Mouse (Mus musculus) layer of hippocampus, adult 2 months (tissue): ENCODE data around the gene Clba1. TPM values are rescaled to one million over a fixed set of nuclear protein-coding genes. Genes with fewer than 3 reads are reported as not detected.

Source experiments
- DNase-seq, 2 experiments: peaks; one replicate each; pipeline ENCODE4 v3.0.0; 2022; ENCODE audit warnings: low spot score in 2 of 2
- H3K27ac ChIP-seq: fragments of 200-600 bp; 2 replicates; pipeline ENCODE4 v1.8.1; 2022
- H3K4me3 ChIP-seq: fragments of 200-600 bp; 2 replicates; pipeline ENCODE4 v1.8.1; 2022; ENCODE audit warnings: mild to moderate bottlenecking
- CTCF ChIP-seq: fragments of 200-600 bp; conservative IDR thresholded peaks from 2 replicates; pipeline ENCODE4 v1.8.1; 2022; ENCODE audit warnings: antibody characterized with exemption, mild to moderate bottlenecking, moderate library complexity
- total RNA-seq, 2 experiments: library from RNA; stranded (reverse); gene quantifications; 2 replicates each; pipeline ENCODE4 v1.2.3; 2021

Clba1 gene
- total RNA-seq, 2 experiments from 2014 or later: 12.8 to 13.2 TPM

- H3K27ac ChIP-seq: no peak overlapping the region
- TF ChIP-seq CTCF: no peak
- H3K4me3 ChIP-seq: no peak overlapping the region
- no peak for DNase-seq
Measured at GRCm38 (mm10) chr12:112798332-112798681, 10.4 kb upstream of the Clba1 start.

GRCm38 (mm10) chr12:112798716-112799115, 10.0 kb upstream of the Clba1 start:
- no peak overlapping the region for H3K4me3 ChIP-seq
- no peak for TF ChIP-seq CTCF
- no peak overlapping the region for H3K27ac ChIP-seq
- no peak for DNase-seq

DNA sequence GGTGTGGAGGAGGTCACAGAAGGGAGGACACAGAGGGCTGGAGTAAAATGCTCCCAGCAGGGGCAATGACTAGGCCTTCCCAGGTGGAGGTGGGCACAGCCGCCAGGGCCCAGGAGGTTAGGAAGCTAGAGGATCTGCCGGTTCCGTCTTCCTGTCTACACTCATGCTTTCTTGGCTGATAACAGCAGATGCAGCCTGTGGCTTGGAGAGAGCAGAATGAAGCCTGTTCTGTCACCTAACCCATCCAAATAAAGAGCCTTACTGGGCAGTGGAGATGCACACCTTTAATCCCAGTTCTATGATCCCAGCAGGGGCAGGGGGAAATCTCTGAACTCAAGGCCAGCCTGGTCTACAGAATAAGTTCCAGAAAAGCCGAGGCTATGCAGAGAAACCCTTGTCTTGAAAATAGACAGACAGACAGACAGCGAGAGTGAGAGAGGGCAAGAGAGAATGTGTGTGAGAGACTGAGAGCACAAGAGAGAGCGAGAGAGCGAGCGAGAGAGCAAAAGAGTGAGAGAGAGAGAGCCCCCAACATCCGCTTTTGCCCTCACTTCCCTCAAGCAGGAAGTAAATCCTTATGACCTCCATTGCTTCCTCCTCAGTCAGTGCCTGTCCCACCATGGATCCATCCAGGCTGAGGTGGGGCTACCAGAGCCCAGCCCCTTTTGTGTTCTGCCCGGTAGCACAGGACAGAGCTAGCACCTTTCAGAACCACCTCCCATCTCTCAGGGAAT, 9.3 kb upstream of the Clba1 start:
- H3K27ac ChIP-seq: no peak overlapping the region
- DNase-seq: no peak
- TF ChIP-seq CTCF: no peak
- no peak overlapping the region for H3K4me3 ChIP-seq

GRCm38 (mm10) chr12:112800476-112800875, 8.3 kb upstream of the Clba1 start:
- TF ChIP-seq CTCF: peak; percentile 94
- DNase-seq: peak; percentile 47 to 71
- Histone ChIP-seq H3K4me3 (no peak overlapping the region), H3K27ac (no peak overlapping the region)

DNA sequence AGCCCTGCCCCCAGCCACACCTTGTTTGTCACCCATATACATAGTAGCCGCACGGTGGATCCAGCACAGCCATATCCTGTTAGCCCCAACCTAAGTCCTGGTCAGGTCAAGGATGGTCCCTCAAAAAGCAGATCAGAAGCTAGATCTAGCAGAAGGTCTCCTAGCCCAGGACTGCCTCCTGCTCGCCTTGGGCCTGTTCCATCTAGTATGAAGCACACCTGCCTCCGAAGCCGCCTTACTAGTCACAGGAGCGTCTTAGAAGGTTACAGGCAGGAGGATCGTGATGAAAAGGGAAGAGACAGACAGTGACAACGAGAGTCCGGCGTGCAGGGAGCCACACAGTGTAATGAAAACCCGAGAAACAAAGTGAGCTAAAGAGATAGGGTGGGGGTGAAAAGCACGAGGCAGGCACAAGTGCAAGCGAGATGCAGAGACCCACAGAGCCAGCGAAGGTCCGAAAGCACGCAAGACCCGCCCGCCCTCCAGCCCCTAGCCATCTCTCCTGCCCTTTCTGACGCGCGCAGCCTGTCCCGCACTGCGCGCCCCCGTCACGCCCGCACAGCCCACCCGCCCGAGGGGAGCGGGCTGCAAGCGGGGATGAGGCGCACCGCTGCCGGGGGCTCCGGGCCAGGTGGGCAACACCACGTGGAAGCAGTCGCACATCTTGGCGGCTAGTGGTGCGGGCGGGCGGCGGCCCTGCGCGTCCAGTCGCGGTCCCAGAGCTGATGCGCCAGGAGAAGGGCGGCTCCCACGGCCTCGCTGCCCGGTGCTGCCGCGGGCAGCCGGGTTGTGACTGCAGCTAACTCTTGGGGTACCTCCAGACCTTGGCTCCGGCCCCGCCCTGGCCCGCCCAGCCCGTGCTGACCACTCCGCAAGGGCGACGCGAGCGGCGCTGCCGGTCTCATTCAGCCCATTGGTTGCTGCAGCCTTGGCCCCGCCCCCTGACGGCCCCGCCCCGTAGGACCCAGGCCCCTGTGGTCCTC, 6.6 kb upstream of the Clba1 start, which contains the start of gene Ahnak2:
Gene Ahnak2, minus strand, starts transcription at position 794 of the 983 bp plus-strand sequence.
- peak within 1 kb of the TSS; percentile 54 for H3K4me3 ChIP-seq
- no peak within 1 kb of the TSS for H3K27ac ChIP-seq
- no peak for DNase-seq
- TF ChIP-seq CTCF: no peak

- Histone ChIP-seq H3K27ac (no peak overlapping the region), H3K4me3 (no peak overlapping the region)
- no peak for DNase-seq
- no peak for TF ChIP-seq CTCF
Measured at GRCm38 (mm10) chr12:112802917-112803316, 5.8 kb upstream of the Clba1 start.

- TF ChIP-seq CTCF: no peak
- Histone ChIP-seq H3K4me3 (no peak overlapping the region), H3K27ac (no peak overlapping the region)
- DNase-seq: no peak
Measured at GRCm38 (mm10) chr12:112804046-112804445, 4.7 kb upstream of the Clba1 start.

- H3K4me3 ChIP-seq: no peak overlapping the region
- TF ChIP-seq CTCF: no peak
- no peak overlapping the region for H3K27ac ChIP-seq
- DNase-seq: no peak
Measured at GRCm38 (mm10) chr12:112806044-112806443, 2.7 kb upstream of the Clba1 start.

GRCm38 (mm10) chr12:112807796-112808195, 941 bp upstream of the Clba1 start:
- Histone ChIP-seq H3K27ac (peak overlapping the region; percentile 89), H3K4me3 (no peak overlapping the region; the same call in 1 of the 2 replicates)
- DNase-seq: no peak
- TF ChIP-seq CTCF: no peak

DNA sequence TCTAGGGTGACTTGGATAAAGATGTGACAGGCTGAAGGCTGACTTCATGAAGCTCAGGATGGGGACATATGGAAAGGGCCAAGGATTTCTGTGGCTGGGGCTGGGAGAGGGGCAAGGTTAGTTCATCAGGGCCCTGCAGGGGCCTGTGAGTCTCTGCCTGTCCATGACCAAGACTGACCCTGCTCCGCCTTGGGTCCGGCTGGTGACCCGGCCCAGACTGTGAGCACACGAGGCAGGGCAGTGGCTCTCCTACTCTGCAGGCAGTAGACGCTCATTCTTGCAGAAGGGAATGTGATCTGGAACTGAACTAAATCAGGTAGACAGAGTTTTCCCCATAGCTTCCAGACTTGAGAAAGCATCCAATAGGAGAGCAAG, 538 bp upstream of the Clba1 start:
- Histone ChIP-seq H3K27ac (peak overlapping the region; percentile 89), H3K4me3 (peak overlapping the region; percentile 84)
- no peak for DNase-seq
- no peak for TF ChIP-seq CTCF

- Histone ChIP-seq H3K27ac (peak overlapping the region; percentile 89), H3K4me3 (peak overlapping the region; percentile 84)
- no peak for TF ChIP-seq CTCF
- no peak for DNase-seq
Measured at GRCm38 (mm10) chr12:112809641-112810040, 904 bp downstream of the Clba1 start.

GRCm38 (mm10) chr12:112810092-112810885, 1.6 kb downstream of the Clba1 start:
- no peak for DNase-seq
- no peak overlapping the region; the same call in 1 of the 2 replicates for H3K4me3 ChIP-seq
- TF ChIP-seq CTCF: no peak
- no peak overlapping the region for H3K27ac ChIP-seq
